ENCODE assay signal across 9 mouse cellular contexts in the genomic region with DNA sequence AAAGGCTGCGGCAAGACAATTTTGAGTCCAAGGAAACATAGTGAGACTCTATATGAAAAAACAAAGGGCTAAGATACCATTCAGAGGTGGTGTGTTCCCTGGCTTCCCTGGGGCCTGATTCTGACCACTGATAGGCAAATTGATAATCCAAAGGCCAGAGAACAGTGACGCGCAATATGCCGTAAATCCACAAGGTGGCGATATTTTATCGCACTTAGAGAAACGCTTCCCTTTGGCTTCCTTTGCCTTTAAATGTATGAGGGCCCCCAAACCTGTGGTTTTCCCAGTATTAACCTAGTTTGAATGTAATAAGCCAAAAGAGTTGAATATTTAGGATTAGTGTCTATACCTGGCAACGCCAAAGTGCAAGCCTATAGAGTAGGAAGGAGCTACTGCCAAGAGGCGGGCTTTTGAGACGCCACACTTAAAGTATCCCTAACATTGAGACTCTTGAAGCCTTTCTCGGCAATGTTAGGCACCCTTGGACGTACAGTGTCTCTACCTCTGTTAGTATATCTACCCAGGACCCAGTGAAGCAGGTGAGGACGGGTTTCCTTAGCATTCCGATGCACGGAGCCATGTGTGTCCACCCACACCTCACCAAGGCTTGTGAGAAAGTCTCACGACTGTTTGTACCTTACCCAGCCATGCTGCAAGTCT. TPM values are rescaled to one million over a fixed set of nuclear protein-coding genes. Genes with fewer than 3 reads are reported as not detected.
DNase-seq lines count a peak whose midpoint lies in the region; ATAC-seq and TF ChIP-seq lines count a peak whose summit lies in the region.
"Had no signal": no experiment of that assay in that cellular context is flagged by ENCODE, and none has a peak within 500 bp of the region (broad histone marks: within the 10 kb centered on the region; RNA-seq: fewer than 3 reads in every experiment).

No protein-coding gene starts in this region.

- no peaks in the 10 kb centered on the region for H3K36me3 ChIP-seq in hindbrain, embryonic 10.5 days
- H3K36me3 ChIP-seq in hindbrain, embryonic 13.5 days: no peaks in the 10 kb centered on the region
- no peaks in the 10 kb centered on the region for H3K36me3 ChIP-seq in E14TG2a.4 (ENCODE audit: insufficient read depth, low read length)
- H3K36me3 ChIP-seq in midbrain, embryonic 11.5 days (ENCODE audit: control insufficient read depth, insufficient read depth, low read length): no peaks in the 10 kb centered on the region

- ATAC-seq in hindbrain, embryonic 13.5 days (ENCODE audit: low FRiP score): no peak
- ATAC-seq in frontal cortex, adult (ENCODE audit: low TSS enrichment): peak; percentile 70
- no peak for ATAC-seq in midbrain, embryonic 11.5 days (ENCODE audit: low FRiP score)

- peaks cover 10% of the 10 kb centered on the region for H3K4me1 ChIP-seq in hindbrain, embryonic 10.5 days (replicated peaks)
- H3K4me1 ChIP-seq in hindbrain, embryonic 13.5 days (replicated peaks): peaks cover 9% of the 10 kb centered on the region; the same call in 1 of the 2 replicates
- no peaks in the 10 kb centered on the region for H3K4me1 ChIP-seq in E14TG2a.4 (replicated peaks; ENCODE audit: low read depth, low read length)
- H3K4me1 ChIP-seq in midbrain, embryonic 11.5 days (ENCODE audit: control insufficient read depth, insufficient read depth, low read length): peaks cover 3% of the 10 kb centered on the region; the same call in 1 of the 2 replicates

- peaks cover 3% of the 10 kb centered on the region for H3K27me3 ChIP-seq in hindbrain, embryonic 10.5 days (ENCODE audit: insufficient read depth, poor library complexity, severe bottlenecking)
- H3K27me3 ChIP-seq in hindbrain, embryonic 13.5 days: 0 out of 2 replicates have a peak, but pooled peaks cover 3% of the 10 kb centered on the region
- H3K27me3 ChIP-seq in E14TG2a.4 (ENCODE audit: insufficient read depth, low read length): peaks cover 4% of the 10 kb centered on the region; the same call in 1 of the 2 replicates
- no peaks in the 10 kb centered on the region for H3K27me3 ChIP-seq in midbrain, embryonic 11.5 days (ENCODE audit: control insufficient read depth, insufficient read depth, low read length)

- DNase-seq in hindbrain, embryonic 10.5 days (ENCODE audit: low spot score): peak; percentile 70
- peak; percentile 59 to 62 for DNase-seq in adrenal gland, postnatal 36 days
- peak; percentile 58 to 76 for DNase-seq in layer of hippocampus, postnatal 14 days (ENCODE audit: low spot score in 2 of 2)
- peak; percentile 99 for DNase-seq in midbrain, embryonic 11.5 days (ENCODE audit: low spot score, missing footprints)
- peak; percentile 11 to 16 for DNase-seq in thymus, postnatal 36 days

- no peak overlapping the region for H3K4me3 ChIP-seq in hindbrain, embryonic 10.5 days
- no peak overlapping the region for H3K4me3 ChIP-seq in hindbrain, embryonic 13.5 days
- no peak overlapping the region for H3K4me3 ChIP-seq in E14TG2a.4 (replicated peaks; ENCODE audit: low read length)
- no peak overlapping the region for H3K4me3 ChIP-seq in midbrain, embryonic 11.5 days (ENCODE audit: low read depth, low read length)

- TF ChIP-seq CTCF in E14TG2a.4 (conservative IDR thresholded peaks at IDR 0.05; ENCODE audit: low read length): peak; percentile 92

- no peaks in the 10 kb centered on the region for H3K9me3 ChIP-seq in hindbrain, embryonic 10.5 days
- no peaks in the 10 kb centered on the region for H3K9me3 ChIP-seq in hindbrain, embryonic 13.5 days
- H3K9me3 ChIP-seq in E14TG2a.4 (ENCODE audit: low read length): no peaks in the 10 kb centered on the region
- no peaks in the 10 kb centered on the region for H3K9me3 ChIP-seq in midbrain, embryonic 11.5 days (ENCODE audit: control insufficient read depth, low read length)

- no peak overlapping the region for H3K27ac ChIP-seq in hindbrain, embryonic 10.5 days
- H3K27ac ChIP-seq in hindbrain, embryonic 13.5 days: no peak overlapping the region
- H3K27ac ChIP-seq in midbrain, embryonic 11.5 days (ENCODE audit: low read depth, low read length): no peak overlapping the region

- no peak overlapping the region for H3K9ac ChIP-seq in hindbrain, embryonic 13.5 days
- no peak overlapping the region for H3K9ac ChIP-seq in midbrain, embryonic 11.5 days (ENCODE audit: low read length)

- no peak overlapping the region for H3K4me2 ChIP-seq in hindbrain, embryonic 13.5 days
- H3K4me2 ChIP-seq in midbrain, embryonic 11.5 days: no peak overlapping the region

- 46% methylated on average over 16 of the region's 16 CpGs for WGBS in hindbrain, embryonic 10.5 days
- 47% methylated on average over 16 of the region's 16 CpGs for WGBS in hindbrain, embryonic 13.5 days
- WGBS in midbrain, embryonic 11.5 days: 45% methylated on average over 16 of the region's 16 CpGs

RNA-seq across cellular contexts. Expression of a gene that starts 37.6 kb away (rescaled TPM):
- polyA plus RNA-seq in hindbrain, embryonic 10.5 days (2016; fragmentation: Nextera tagmentation; extraction: Ambion mirVana): 30.8 and 32.4 TPM in 2 replicates
- 13.2 and 13.9 TPM in 2 replicates for polyA plus RNA-seq in hindbrain, embryonic 13.5 days (2015; fragmentation: Nextera tagmentation; extraction: Ambion mirVana)
- total RNA-seq in adrenal gland, postnatal 36 days (2021): 1 to 10 TPM; 6.8 to 7.9 TPM
- total RNA-seq in layer of hippocampus, postnatal 14 days (2021): 10 to 100 TPM; 56.2 to 58.3 TPM
- 16.6 TPM in 2 replicates for polyA plus RNA-seq in midbrain, embryonic 11.5 days (2014; fragmentation: Nextera tagmentation; extraction: Ambion mirVana)
- total RNA-seq: common myeloid progenitor, adult 5-6 weeks had no signal

Comparison
In these comparisons a context has a peak if more than half of its experiments do, and no peak if none do; other contexts are left out.
1. DNase-seq: peak in every context shown above with its lines; median percentile 99 in midbrain, embryonic 11.5 days; 70 in hindbrain, embryonic 10.5 days; 67 in layer of hippocampus, postnatal 14 days; 60 in adrenal gland, postnatal 36 days; 14 in thymus, postnatal 36 days.